Mouse (Mus musculus) G1E (cell line): ENCODE results near the gene Abcb1b. TPM values are rescaled to one million over a fixed set of nuclear protein-coding genes. Genes with fewer than 3 reads are reported as not detected.
"Not testable (repeated sequence)": the region's sequence is repeated elsewhere in the genome, so short reads cannot be mapped to it uniquely, and the experiment has no call there.

Experiments used
- ATAC-seq: 2 replicates; pipeline ENCODE4 v1.8.0; 2016; ENCODE audit warnings: mild to moderate bottlenecking; ENCODE audit not compliant: insufficient number of reproducible peaks, poor library complexity, low FRiP score, severe bottlenecking; ENCODE audit errors: extremely low read depth
- DNase-seq: peaks from one replicate; pipeline ENCODE4 v3.0.0; 2012; ENCODE audit warnings: low spot score
- H3K27me3 ChIP-seq: 2 replicates; pipeline ENCODE4 v1.6.1; 2012; ENCODE audit warnings: mild to moderate bottlenecking, low read length, inconsistent platforms; ENCODE audit not compliant: insufficient read depth
- H3K36me3 ChIP-seq: replicated peaks from 2 replicates; pipeline ENCODE3; 2012; ENCODE audit warnings: mild to moderate bottlenecking, inconsistent platforms
- H3K4me1 ChIP-seq: 2 replicates; pipeline ENCODE4 v1.6.1; 2012; ENCODE audit warnings: low read depth, low read length, inconsistent platforms, mixed read lengths; ENCODE audit not compliant: insufficient read depth
- H3K4me3 ChIP-seq: 2 replicates; pipeline ENCODE4 v1.5.1; 2012; ENCODE audit warnings: low read depth, mild to moderate bottlenecking, inconsistent platforms, low read length, moderate library complexity, mixed read lengths
- H3K9me3 ChIP-seq: replicated peaks from 2 replicates; pipeline ENCODE4 v1.6.1; 2012; ENCODE audit warnings: inconsistent platforms
- CTCF ChIP-seq: IDR thresholded peaks from 2 replicates; pipeline ENCODE4 v1.5.1; 2012; ENCODE audit warnings: low read depth, low read length, inconsistent platforms, mixed read lengths
- GATA1 ChIP-seq: IDR thresholded peaks from 2 replicates; pipeline ENCODE4 v1.6.1; 2012; ENCODE audit warnings: borderline replicate concordance, low read length, inconsistent platforms, mixed read lengths
- GATA2 ChIP-seq: IDR thresholded peaks from 2 replicates; pipeline ENCODE4 v1.6.1; 2012; ENCODE audit warnings: low read depth, low read length, inconsistent platforms, borderline replicate concordance
- POLR2AphosphoS5 ChIP-seq: IDR thresholded peaks from 2 replicates; pipeline ENCODE4 v1.6.1; 2012; ENCODE audit warnings: low read depth, low read length, inconsistent platforms; ENCODE audit not compliant: insufficient replicate concordance
- TAL1 ChIP-seq: conservative IDR thresholded peaks from 2 replicates; pipeline ENCODE4 v1.6.1; 2012; ENCODE audit warnings: low read depth, low read length, inconsistent platforms, mixed read lengths
- polyA plus RNA-seq: library from polyadenylated mRNA; stranded (reverse); fragments of >175 nt; gene quantifications from 2 replicates; pipeline ENCODE4 v1.2.3, GENCODE M21; 2012
- total RNA-seq, 2 experiments: library from RNA; stranded (forward) in 1 of 2; stranded (reverse) in 1 of 2; fragments of 200-1000 nt in 1 of 2; fragments of >200 nt in 1 of 2; fragmentation: Nextera tagmentation in 1 of 2; gene quantifications; 2 replicates each; pipeline ENCODE4 v1.2.3; 2014 to 2017

Abcb1b gene
- total and polyA plus RNA-seq, 3 experiments, result 0.55 TPM; not detected in 2

DNA sequence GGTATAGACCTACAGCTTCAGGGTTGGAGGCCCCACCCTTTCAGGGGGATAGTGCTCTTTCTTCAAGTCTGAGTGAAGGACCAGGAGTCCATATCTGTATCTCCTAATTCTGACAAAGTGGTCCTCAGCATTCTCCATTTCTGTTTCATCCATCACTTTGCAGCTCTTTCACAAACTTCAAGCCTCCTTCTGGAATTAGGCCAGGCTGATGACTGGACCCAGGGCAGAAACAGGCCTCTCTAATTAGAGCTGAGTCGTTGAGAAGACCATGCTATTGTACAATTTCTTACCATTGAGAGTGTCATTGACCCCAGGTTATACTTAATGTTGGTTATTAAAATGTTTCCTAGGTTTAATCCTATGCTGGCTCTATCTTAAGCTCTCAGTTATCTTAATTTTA, 63.9 kb downstream of the Abcb1b start:
- no peaks in the 10 kb centered on the region for H3K27me3 ChIP-seq
- no peak for DNase-seq
- no peaks in the 10 kb centered on the region for H3K9me3 ChIP-seq
- no peaks in the 10 kb centered on the region for H3K4me1 ChIP-seq
- no peak overlapping the region for H3K4me3 ChIP-seq
- ATAC-seq, result no peak
- TF ChIP-seq GATA1 (no peak), POLR2AphosphoS5 (no peak), GATA2 (no peak), CTCF (no peak), TAL1 (no peak)
- H3K36me3 ChIP-seq, result no peaks in the 10 kb centered on the region

DNA sequence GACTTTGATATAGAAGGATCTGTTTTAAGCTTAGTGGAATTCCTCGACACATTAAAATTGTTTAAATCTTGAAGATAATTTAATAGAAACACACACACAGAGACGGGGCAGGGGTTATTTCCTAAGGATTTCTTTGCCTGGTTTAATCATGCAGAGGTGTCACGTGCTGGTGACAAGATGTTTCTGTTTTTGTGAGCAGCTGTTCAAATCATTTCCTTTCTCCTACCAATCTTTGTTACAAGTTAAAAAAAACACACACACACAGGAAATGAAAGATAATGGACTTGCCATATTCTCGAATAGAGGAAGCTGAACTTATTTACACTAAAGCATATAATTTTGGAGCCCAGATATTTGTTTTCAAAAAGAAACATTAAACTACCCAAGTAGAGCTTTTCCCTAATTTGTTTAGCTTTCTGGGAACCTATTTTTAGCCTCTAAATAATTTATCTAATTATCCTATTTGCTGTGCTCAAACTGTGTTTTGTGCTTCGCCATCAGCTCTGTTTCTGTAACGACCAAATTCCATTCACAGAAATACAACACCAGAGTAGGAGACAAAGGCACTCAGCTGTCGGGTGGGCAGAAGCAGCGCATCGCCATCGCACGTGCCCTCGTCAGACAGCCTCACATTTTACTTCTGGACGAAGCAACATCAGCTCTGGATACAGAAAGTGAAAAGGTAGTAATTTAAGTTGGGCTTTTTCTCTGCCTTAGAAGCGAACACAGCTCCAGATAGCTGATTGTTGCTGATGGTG, 65.8 kb downstream of the Abcb1b start:
- Histone ChIP-seq H3K27me3 (no peaks in the 10 kb centered on the region), H3K4me1 (no peaks in the 10 kb centered on the region), H3K4me3 (no peak overlapping the region), H3K36me3 (no peaks in the 10 kb centered on the region), H3K9me3 (no peaks in the 10 kb centered on the region)
- no peak for ATAC-seq
- no peak for DNase-seq
- TF ChIP-seq GATA1, result no peak
- no peak for TF ChIP-seq TAL1
- TF ChIP-seq GATA2, result no peak
- TF ChIP-seq POLR2AphosphoS5, result no peak
- no peak for TF ChIP-seq CTCF

DNA sequence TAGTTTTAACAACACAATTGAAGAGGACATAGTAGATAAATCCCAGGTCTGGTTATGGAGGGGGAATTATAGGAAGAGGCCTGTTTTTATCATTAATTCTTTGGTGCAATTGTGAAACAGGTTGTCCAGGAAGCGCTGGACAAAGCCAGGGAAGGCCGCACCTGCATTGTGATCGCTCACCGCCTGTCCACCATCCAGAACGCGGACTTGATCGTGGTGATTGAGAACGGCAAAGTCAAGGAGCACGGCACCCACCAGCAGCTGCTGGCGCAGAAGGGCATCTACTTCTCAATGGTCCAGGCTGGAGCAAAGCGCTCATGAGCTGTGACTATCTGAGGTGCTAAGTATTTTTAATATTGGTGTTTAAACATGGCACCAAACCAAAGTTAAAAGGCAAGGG, 67.7 kb downstream of the Abcb1b start:
- not testable (repeated sequence) for DNase-seq, ATAC-seq

DNA sequence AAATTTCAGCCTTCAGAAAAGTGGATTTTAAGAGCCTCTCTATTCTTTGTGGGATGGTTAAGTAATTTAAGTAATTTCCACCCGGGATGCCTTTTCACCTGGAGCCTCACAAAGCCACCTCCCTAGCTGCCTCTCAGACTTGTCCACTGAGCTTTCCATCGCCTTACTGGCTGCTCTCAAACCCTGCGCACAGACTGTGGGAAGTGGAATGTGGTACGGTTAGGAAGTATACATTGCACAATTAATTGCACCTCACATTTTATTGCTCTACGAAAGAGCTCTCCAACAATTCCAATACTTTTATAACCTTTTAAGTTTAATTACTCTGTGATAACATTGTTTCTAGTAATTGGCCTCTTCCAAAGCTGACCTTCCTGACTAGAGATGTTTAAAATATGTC, 68.4 kb downstream of the Abcb1b start:
- no peak for ATAC-seq
- no peaks in the 10 kb centered on the region for H3K36me3 ChIP-seq
- H3K27me3 ChIP-seq, result no peaks in the 10 kb centered on the region
- no peak for DNase-seq
- no peaks in the 10 kb centered on the region for H3K9me3 ChIP-seq
- TF ChIP-seq GATA1, result no peak
- no peak for TF ChIP-seq CTCF
- TF ChIP-seq GATA2, result no peak
- no peak for TF ChIP-seq TAL1
- TF ChIP-seq POLR2AphosphoS5, result no peak
- H3K4me1 ChIP-seq, result no peaks in the 10 kb centered on the region
- H3K4me3 ChIP-seq, result no peak overlapping the region

More for the DNA sequence above, 67.7 kb downstream of the Abcb1b start:
- H3K4me1 ChIP-seq, H3K27me3 ChIP-seq, H3K9me3 ChIP-seq, H3K4me3 ChIP-seq, H3K36me3 ChIP-seq: not testable (repeated sequence)

DNA sequence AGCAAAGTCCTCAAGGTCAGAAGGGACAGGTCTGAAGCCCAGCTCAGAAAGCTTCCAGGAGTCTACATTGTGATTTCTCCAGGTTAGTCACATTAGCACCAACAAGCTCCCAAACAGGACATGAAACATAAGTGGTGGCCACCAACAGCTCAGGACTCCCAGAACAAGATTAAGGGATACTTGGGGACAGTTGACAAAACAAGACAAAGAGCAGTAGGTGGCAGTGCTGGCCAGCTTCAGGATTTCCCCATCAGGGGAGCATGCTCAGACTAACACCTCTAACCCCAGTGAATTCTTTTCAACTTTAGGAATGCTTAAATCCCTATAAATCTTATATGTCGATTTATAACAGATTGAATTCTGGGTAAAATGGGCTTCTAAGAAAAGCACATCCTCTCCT, 70.1 kb downstream of the Abcb1b start:
- no peaks in the 10 kb centered on the region for H3K36me3 ChIP-seq
- 0 out of 2 replicates have a peak, but pooled peaks cover 4% of the 10 kb centered on the region for H3K27me3 ChIP-seq
- TF ChIP-seq GATA1, result no peak
- TF ChIP-seq POLR2AphosphoS5, result no peak
- ATAC-seq (no peak; the same call in 1 of the 2 replicates), DNase-seq (no peak)
- H3K4me3 ChIP-seq, result no peak overlapping the region
- H3K4me1 ChIP-seq, result no peaks in the 10 kb centered on the region
- no peaks in the 10 kb centered on the region for H3K9me3 ChIP-seq

DNA sequence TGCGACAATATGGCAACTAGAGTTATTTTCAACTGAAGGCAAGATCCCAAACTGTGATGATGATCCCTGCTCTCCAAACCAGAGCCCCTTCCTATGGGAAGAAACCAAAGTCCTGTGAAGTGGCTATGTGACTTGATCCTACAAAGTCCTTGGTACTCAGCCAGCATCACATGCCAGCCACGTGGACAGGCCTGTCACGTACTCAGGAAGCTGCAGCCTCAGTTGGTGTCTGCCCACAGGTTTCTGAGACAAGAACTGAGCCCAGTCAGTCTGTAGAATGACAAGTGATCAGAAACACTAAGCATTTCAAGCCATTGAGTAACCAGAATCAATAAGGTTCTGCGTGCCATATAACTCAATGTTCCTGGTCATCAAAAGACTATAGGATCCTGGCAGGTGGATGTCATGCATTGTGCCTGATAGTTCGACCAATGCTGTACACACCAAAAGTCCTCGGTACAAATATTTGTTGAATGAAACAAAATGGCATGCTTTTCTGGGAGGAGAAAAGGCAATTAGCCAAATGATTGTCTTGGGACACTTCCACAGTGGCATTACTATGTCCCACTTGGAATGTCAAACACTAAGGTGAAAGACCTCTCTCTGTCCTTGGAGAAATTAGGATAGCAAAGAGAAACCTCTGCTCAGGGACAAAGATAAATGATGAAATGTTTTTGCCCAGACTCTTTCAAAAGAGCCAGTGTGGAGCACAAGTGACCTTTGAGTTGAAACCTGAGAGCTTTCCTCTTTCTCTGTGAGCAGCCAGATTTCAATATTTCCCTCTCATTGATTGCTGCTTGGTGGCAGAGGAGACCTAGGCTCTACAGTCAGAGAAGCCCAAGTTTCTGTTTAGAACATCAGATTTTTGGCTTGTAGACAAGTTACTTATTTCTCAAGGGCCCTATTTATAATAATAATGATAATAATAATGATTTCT, 75.3 kb downstream of the Abcb1b start:
- no peak for DNase-seq

More for the DNA sequence above, 75.3 kb downstream of the Abcb1b start:
- H3K4me3 ChIP-seq, result no peak overlapping the region
- no peaks in the 10 kb centered on the region for H3K36me3 ChIP-seq
- TF ChIP-seq POLR2AphosphoS5, result no peak
- TF ChIP-seq GATA2, result no peak
- TF ChIP-seq TAL1, result no peak
- no peak for TF ChIP-seq CTCF
- no peak for TF ChIP-seq GATA1
- H3K4me1 ChIP-seq, result no peaks in the 10 kb centered on the region
- no peak for ATAC-seq
- 0 out of 2 replicates have a peak, but pooled peaks cover 5% of the 10 kb centered on the region for H3K27me3 ChIP-seq
- H3K9me3 ChIP-seq, result no peaks in the 10 kb centered on the region
